Mouse (Mus musculus) thymus, postnatal 25 days (tissue): ENCODE measurements at regions not wholly inside any gene's neighbourhood (a gene's known extent, or its start where the extent isn't known, plus 50 kb on each side); places are given as distances from the start of the nearest gene placed in this dataset.

ENCODE experiments used
- DNase-seq: peaks from one replicate; pipeline ENCODE4 v3.0.0; 2022

DNA sequence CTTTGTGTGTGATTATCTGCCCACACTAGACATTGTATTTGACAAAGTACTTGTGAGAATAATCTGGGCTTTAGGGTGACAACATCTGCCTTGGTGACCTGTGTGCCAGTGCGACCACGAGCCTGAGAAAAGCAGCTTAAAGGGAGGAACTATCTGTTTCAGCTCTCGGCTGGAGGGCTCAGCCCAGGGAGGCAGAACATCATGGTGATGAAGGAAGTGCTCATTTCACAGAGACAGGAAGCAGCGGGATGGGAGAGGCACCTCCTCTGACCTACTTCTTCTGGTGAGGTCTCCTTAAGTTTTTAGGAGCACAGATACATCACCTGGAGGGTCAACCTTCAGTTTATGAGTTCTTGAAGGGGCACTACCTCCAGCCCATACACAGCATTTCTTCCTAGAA, 89.8 kb downstream of the Kif26a start:
- peak; percentile 12 for DNase-seq

DNA sequence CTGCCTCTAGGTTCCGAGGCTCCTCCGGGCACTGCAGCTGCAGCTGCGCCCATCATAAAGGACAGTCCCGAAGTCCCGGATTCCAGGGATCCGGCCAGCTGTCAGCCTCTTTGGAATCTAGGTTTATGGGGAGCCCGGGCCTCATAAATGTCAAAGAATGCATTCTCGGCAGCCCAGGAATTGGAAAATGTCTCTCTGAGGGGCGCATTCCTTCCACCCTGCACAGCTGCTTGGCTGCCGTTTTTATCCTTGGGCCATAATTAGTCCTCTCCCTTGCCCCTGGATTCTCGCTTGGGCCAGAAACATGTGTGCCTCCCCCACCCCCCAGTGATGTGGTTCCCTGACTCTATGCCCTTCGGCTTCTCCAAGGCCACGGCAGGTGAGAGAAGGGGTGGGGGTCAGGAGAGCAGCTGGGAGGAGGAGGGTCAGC, 91.1 kb downstream of the Kif26a start:
- no peak for DNase-seq

DNA sequence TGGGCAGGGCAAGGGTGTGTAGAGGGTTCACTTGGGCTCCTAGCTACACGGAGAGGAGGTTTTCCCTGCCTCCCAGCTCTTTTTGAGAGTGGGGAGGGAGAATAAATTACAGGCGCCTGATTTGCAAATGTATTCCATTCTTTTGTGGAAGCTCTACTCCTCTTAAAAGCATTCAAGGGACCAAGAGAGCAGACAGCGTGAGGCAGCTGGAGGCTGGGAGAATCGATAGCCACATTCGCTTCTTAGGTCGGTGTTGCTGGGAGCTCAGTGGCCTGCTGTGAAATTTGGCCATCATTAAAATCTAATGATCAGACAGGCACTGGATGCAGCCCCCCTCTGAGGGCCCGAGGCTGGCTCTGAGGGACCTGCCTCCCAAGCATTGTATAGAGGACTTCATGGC, 92.8 kb downstream of the Kif26a start:
- no peak for DNase-seq

DNA sequence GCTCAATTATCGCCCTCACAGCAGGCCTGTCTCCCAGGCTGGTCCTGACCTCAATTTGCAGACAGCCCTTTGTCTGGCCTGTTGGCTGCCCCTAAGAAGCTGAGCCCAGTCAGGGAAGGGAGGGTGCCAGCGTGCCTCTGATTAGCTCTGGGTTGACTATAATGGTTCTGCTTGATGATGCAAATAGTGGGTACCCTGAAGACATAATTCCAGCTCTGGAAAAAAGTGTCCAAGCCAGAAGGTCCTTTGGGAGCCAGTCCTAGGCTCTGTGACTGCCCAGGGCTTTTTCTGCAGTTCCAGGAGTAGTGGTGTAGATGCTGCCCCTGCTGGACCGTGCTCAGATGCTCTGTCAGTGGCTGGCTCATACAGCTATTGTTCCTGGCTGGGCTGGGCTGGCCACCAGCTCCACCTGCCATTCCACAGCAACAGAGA, 95.7 kb downstream of the Kif26a start:
- DNase-seq: no peak

DNA sequence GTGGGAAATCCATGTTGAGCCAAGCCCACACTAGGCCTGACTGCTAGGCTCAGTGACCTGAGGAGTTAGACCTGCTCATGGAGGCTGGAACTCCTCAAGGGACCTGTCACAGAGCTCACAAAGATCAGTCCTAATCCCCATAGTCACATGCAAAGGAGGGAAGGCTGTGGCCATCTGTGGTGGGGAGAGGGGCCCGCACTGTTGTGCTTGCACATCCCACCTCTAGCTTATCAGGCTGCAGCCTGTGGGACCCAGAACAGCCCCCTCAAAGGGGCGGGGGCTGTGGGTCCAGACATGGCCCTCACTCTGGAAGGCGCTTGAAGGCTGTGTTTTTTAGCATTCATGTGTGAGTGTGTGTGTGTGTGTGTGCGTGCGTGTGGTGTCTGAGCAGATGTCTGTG, 97.2 kb downstream of the Kif26a start:
- no peak for DNase-seq

DNA sequence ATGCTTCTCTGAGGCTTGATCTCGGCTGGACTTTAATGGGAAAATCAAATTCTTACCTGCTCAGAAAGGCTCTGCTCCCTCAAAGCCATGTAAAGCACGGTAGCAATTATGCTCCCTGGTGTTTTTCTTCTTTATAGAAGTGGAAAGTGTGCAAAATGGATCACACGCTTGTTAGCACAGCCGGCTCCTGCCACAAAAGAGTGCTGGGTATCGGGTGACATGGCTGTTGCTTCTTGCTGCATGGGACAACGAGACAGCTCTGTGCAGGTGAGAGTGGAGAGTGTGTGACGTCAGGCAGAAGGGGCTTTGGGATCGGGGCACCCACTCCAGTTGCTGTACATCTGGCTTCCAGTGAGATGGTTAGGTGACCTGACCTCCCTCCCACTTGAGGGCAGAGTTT, 104.9 kb downstream of the Kif26a start:
- no peak for DNase-seq

DNA sequence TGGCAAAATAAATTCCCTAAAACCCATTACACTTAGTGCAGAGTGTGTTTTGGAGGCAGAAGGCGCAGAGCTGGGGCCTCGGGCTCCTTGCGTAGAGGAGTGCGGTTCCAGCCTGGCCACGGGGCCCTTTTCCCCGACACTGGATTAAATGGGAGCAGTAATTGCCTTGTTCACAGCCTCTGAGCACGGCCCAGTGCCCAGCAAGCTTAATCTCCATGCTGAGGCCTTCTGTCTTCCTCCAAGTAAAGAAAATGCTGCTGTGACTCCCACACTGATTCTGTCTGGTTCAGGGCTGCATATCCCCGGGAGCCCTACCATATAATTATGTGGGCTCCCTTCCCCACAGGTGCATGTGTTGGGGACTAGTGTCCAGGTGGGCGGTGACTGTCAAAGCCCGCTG, 107.5 kb downstream of the Kif26a start:
- DNase-seq: no peak

DNA sequence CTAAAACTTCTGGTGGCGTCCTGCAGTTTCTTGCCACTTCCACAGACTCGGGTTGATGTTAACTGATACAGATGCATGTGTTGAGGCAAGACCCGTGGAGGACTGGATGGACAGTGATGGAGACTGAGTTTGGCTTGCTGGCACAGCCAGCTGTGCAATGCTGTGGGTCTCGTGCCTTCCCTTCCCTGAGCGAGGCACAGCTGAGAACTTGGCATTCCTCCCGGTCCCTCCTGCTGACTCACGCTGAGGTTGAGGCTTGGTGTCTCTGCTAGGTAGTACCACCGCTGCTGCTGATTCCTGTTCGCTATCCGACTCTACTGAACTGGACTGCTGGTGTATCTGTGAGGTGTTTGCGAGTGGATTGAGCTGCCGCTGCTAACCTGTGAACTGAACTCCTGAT, 109.2 kb downstream of the Kif26a start:
- DNase-seq: no peak

DNA sequence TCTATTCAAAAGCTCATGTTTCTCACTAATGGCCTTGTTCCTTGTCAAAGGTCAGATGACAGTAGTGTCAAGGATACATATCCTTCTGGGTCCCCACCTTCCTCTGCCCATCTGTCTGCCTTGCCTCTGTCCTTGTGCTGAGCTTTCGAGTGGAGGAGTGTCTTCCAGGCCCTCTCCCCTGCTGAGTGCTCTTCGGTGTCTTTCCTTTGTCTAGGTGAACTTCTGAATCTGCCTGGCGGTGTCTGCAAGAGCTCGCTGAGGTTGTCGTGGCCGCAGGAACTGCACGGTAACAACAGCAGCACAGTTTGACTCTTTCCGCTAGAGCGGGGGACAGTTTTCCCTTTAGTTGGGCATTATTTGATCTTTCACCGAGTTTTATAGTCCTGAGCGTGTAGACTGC, 111.7 kb downstream of the Kif26a start:
- no peak for DNase-seq

DNA sequence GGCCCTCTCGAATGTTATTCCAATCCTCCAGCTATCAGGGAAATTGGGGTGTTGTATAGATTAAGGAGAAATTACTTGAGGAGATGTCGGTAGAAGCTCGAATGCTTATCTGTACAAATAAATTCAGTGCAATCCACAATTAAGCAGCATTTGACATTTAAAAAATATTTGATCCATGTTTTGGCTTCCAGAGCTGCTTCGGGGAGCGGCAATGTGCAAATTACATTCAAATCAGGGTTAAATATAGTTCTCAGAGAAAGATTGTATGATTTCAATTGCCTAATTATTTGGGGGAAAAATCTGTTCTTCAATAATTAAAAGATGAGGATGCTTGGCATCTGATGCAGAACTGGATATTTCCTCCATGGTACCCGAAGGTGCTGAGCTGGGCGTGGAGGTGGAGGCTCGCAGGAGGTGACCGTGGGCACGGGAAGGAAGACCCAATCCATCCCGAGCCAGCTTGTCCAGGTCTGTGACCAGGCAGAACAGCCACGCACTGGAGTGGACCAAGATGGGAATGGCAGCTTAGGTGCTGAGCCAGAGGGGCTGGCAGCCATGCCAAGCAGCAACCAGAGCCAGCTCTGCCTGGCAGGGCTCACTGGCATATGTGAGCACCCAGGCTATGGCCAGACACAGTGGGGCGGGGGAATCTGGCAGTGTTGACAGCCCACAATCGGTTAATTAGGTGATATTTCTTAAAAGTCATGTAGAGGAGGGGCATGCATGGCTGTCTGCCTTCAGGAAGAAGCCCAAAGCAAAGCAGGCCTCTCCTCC, 117.5 kb downstream of the Kif26a start:
- no peak for DNase-seq

DNA sequence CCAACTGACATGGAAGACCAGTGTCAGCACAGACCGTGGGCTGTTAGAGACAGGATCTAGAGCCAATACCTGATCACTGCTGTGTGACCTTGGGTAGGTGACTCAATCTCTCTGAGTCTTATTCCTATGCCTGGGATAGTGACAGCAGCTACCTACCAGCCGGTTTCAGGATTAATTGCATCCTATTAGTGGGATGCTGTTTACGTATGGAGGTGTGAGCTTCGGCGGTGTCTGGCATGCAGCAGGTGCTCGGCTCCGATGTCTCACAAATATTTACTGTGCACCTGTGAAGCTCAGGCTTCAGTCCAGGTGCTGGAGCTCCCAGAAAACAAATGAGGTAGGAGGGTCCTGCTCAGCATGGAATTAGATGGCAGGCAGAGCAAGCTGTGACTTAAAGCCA, 118.2 kb downstream of the Kif26a start:
- no peak for DNase-seq

DNA sequence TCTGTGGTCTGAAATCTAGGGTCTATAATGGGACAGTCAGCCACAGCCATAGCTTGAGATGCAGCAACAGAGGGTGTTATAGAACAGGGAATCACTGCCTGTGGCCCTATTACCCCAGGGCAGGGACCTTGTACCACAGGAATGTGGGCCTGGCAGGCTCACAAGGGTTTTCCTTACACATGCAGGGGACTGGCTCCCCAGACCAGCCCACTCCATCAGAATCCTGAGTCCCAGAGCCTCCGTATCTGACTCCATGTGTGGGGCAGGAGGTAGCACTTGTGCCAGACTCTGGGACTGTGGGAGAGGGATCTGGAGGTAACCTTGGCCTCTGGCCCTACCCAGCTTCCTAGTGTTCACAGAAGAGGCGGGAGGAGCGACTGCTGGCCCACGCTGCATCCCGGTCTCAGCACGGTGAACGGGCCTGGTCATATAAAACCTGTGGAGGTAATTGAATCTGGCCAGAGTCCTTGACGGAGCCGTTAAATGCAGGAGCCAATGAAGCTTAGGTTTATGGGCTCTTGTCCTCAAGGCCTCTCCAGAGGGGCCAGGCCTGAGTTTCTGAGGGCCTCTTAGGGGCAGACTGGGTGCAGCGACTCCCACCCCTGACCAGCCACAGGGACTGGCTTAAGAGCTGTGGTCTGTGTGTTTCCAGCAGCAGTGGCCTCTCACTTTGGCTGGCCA, 119.4 kb downstream of the Kif26a start:
- no peak for DNase-seq

DNA sequence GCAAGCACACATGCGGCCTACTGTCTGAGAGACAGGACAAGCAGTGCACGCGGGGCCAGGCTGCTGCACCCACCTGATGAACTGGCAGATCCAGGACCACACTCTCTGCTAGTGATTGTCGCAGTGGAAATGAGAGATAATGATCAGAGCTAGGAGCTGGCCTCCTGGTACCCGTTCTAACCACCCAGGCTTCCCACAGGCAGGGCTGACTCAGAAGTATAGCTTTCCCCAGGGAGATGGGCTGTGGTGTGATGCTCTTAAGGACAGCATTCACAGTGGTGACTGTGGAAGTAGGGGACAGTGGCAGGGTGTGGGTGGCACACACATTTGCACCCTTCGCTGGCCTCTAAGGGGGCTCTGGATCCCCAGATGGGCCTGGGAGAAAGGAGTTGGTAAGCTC, 128.0 kb downstream of the Kif26a start:
- DNase-seq: no peak

DNA sequence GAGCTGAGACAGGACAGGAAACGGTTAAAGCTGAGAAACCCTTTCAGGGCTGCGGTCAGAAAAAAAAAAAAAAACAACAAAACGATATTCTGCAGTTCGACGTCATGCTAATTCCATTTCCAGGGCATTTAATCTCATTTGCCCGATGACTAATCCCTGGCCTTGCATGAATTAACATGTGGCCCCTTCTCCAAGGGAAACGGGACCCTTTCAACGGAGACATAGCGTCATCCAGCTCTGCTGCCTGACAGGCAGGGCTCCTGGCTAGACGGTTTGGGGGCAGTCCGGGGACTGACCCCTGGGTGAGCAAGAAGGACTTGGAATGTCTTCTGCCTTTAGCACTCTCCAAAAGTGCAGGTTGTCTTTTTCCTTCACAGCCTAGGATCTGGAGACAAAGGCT, 128.7 kb downstream of the Kif26a start:
- no peak for DNase-seq

DNA sequence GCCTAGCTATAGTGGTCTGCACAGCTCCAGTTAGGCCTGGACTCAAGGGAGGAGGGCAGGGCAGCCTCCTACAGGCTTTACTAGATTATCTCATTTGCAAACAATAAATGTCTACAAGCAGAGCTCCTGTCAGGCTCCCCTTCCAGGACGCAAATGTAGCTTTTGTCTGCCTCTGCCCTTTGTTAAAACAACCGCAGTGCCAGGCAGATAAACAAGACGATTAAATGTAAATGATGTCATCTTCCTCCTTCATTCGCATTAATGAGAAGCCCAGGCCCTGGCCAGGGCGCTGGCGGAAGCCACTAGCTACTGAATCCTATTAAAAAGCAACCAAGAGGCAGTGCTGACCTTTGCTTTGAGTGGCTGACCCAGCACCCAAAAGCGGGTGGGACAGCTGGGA, 130.6 kb downstream of the Kif26a start:
- no peak for DNase-seq

DNA sequence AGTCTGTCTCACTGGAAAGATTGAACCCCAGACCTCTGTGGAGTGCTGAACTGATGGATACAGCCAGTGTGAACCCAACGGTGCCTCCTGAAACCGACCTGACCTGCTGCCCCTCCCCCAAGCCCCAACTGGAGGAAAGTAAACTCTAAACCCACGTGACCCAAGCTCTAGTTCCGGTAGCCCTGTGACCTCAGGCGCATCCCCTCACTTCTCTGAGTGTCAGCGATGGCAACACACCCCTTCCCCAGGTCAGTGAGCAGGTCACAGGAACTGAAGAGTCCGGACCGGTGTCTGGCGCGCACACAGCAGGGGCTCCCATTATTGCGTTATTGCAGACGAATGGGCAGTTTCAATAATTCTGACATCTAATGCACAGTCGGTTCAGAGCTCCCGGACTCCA, 131.5 kb downstream of the Kif26a start:
- DNase-seq: no peak

DNA sequence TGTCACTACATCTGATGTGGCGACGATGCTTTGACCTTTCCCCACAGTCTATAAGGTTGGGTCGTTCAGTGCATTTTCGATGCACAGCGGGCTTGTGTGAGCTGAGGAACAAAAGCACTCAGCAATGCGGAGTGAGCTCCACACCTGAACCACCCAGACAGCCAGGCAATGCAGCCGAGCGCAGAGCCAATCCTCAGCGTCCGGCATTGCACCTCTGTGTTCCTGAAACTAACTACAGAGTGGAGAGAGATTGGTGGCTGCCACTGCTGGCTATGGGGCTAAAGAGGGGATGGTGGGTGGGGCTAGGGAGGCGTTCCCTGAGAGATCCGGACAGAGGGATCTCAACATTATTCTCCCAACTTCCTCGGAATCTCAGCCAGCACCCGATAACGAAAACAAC, 139.1 kb downstream of the Kif26a start:
- no peak for DNase-seq

DNA sequence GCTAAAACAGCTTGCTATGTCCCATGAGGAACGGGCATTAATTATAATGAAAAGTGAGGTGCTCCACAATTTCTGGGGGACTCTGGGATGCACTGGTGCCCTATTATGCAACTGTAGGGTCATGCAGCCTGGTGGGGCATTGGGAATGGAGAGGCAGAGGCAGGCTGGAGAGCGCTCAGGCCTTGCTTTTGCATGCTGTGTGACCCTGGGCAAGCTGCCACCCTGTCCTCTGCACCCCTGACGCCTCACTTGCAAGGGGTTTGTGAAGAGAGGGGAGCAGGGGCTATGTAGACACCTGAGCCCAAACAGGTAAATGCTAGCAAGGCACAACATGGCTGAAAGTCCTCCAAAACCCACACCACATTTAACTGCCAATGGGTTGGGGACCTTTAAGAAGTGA, 142.8 kb downstream of the Kif26a start:
- DNase-seq: no peak

DNA sequence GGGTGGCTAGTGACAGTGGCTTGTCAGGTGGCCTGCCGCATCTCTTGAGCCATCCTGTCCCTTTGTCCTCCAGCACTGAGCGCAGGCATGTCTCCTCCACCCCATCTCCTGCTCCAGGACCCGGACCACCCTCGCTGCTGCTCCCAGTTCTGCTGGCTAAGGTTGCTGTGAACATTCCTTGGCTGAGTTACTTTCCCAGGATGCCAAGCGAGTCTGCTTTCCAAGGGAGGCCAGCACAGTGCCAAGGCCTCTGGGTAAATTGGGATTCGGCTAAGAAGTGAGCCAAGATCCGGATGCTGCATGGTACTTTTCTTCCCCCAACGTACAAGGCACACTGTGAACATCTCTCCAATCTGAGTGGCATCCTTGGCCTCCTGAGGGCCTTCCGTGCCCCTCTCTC, 144.3 kb downstream of the Kif26a start:
- no peak for DNase-seq

DNA sequence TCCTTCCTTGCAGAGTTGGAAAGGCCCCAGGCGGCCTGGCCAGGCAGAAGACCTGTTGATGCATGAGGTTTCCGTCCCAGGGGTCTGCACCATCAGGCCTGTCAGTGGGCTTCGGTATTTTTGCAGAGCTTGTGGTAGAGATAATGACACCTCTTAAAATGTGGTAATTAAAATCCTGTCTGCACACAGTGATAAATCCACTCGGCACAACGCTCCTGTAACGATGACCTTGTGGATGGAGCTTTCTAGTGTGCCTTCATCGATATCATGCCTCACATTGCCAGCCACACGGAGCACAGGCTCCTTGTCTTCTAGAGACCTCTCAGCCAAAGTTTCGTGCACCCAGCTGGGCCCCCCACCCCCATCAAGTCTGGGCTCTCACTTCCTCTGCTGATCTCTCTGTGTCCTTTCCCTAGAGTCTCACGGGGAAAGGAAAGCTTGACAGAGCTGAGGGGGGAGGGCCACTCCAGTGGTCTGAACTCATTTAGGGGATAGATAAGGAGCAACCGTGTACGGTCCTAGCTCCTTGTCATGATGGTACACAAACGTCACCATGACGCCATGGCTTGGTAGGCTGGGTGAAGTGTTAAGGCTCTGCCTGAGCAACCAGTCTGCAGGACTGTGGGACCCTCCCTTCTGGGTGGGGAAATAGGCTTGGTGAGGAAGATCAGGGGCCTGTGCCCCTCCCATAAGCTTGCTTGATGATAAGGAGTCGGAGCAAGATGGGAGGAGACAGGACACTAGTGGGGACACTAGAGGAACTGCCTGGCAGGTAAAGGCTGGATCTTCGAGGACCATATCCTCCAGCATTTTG, 145.9 kb downstream of the Kif26a start:
- DNase-seq: no peak

DNA sequence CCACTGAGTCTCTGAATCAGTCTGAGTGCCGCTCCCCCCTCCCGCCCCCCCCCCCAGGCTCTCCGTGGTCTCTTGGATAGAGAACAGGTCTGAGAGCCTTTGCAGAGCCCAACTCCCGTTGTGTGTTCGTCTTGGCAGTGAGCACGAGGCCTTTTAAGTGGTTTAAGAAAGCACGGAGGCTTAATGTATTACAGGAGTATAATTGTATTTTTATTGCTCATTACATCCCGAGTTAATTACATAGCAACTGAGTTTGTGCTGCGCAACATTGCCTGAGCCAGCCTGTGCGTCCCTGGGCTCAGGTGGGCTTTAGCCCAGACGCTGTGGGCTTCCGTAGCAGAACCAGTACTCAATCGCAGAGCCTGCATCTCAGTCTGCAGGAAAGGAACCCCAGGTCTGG, 147.1 kb downstream of the Kif26a start:
- DNase-seq: no peak

DNA sequence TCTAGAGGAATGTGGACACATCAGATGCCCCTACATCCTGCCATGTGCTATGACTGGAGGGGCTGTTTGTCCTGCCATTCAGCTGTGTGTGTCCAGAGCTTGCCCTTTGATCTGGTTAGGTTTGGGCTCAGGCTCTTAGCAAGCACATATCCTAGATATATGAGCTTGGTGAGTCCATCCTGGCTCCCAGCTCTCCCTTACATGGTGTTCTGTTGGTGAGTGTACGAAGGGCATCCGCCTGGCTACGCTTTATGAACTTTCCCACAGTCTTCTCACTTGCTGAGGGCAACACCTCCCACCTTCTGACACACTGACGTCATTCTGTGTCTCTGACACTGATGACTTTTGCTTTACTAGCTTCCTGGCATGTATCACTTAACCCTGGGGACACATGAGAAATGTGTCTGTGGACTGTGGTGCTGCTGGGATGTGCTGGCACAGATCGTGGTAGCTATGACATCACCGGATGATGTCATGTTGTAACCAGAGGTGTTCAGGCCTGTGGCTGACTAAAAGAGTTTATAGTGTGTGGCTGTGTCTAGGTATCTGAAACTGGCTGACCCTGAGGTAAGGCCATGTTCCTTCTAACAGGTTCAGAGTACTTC, 149.4 kb downstream of the Kif26a start:
- no peak for DNase-seq

DNA sequence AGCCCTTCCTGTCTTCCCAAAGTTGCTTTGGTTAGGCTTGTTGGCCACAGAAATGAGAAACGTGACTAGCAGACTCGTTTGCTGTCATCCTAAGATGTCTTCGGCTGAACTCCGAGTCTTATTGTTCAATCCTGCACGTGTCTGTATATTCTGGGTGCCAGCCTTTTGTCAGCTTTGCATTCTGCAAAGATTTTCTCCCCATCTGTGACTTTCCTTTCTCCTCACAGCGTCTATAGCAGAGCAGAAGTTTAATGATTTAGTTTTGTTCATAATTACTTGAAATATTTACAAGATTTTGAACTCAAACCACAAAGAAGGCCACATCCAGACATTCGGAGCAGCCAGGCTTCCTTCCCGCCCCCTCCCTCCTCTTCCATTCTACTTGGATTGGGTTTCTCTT, 152.5 kb downstream of the Kif26a start:
- DNase-seq: no peak

DNA sequence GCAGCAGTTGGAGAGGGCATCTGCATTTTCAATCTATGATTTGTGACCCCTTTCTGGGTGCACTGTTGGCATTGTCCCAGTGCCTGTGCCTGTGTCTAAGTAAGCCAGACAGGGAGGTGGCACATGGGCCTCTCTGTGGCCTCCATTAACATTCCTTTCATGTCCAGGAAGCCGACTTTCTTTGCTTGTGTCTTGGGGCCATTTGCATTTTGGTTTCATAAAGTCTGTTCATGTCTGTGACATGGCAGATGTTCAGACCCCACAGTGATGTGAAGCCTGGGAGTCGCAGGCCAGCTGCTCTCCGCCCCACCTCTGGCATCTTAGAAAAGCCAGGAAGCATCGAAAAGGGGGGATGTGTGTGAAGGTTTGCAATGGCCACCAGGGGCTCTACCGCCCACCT, 153.1 kb downstream of the Kif26a start:
- DNase-seq: no peak
